Mouse (Mus musculus): ENCODE measurements around the gene Gm43518. TPM values are rescaled to one million over a fixed set of nuclear protein-coding genes. Genes with fewer than 3 reads are reported as not detected.

Gm43518 gene
- polyA plus RNA-seq, 1 experiment from 2014 or later: 1.9 TPM

GRCm38 (mm10) chr5:123981250-123981554 is 54.0 kb downstream of the Gm43518 start:
- H3K9ac ChIP-seq: no peak overlapping the region
- ATAC-seq: no peak
- WGBS: 80% methylated on average over 6 of the region's 6 CpGs

GRCm38 (mm10) chr5:123982838-123983237 is 55.6 kb downstream of the Gm43518 start:
- Histone ChIP-seq H3K27me3 (no peaks in the 10 kb centered on the region), H3K4me1 (no peaks in the 10 kb centered on the region), H3K36me3 (ENCODE audit: poor library complexity, severe bottlenecking) (no peaks in the 10 kb centered on the region), H3K9me3 (replicated peaks) (no peaks in the 10 kb centered on the region), H3K9ac (no peak overlapping the region), H3K4me2 (no peak overlapping the region), H3K4me3 (no peak overlapping the region), H3K27ac (no peak overlapping the region)
- ATAC-seq: no peak
- 82% methylated on average over 11 of the region's 11 CpGs for WGBS

More at GRCm38 (mm10) chr5:123981250-123981554, 54.0 kb downstream of the Gm43518 start:
- Histone ChIP-seq H3K4me2 (no peak overlapping the region), H3K9me3 (replicated peaks) (no peaks in the 10 kb centered on the region), H3K27ac (no peak overlapping the region), H3K36me3 (ENCODE audit: poor library complexity, severe bottlenecking) (no peaks in the 10 kb centered on the region), H3K4me1 (no peaks in the 10 kb centered on the region), H3K4me3 (no peak overlapping the region), H3K27me3 (no peaks in the 10 kb centered on the region)

- Histone ChIP-seq H3K27ac (no peak overlapping the region), H3K9me3 (replicated peaks) (no peaks in the 10 kb centered on the region), H3K4me2 (no peak overlapping the region), H3K36me3 (ENCODE audit: poor library complexity, severe bottlenecking) (no peaks in the 10 kb centered on the region), H3K4me1 (no peaks in the 10 kb centered on the region), H3K4me3 (no peak overlapping the region), H3K9ac (no peak overlapping the region), H3K27me3 (no peaks in the 10 kb centered on the region)
- no peak for ATAC-seq
- 84% methylated on average over 9 of the region's 9 CpGs for WGBS
Measured at GRCm38 (mm10) chr5:123985434-123985833, 58.2 kb downstream of the Gm43518 start.

GRCm38 (mm10) chr5:123986925-123987324 is 59.7 kb downstream of the Gm43518 start:
- Histone ChIP-seq H3K4me1 (no peaks in the 10 kb centered on the region), H3K4me3 (no peak overlapping the region), H3K9me3 (replicated peaks) (no peaks in the 10 kb centered on the region), H3K9ac (no peak overlapping the region), H3K36me3 (ENCODE audit: poor library complexity, severe bottlenecking) (no peaks in the 10 kb centered on the region), H3K27ac (no peak overlapping the region), H3K27me3 (no peaks in the 10 kb centered on the region), H3K4me2 (no peak overlapping the region)
- no peak for ATAC-seq
- 79% methylated on average over 2 of the region's 2 CpGs for WGBS

- Histone ChIP-seq H3K36me3 (ENCODE audit: poor library complexity, severe bottlenecking) (no peaks in the 10 kb centered on the region), H3K9me3 (replicated peaks) (no peaks in the 10 kb centered on the region), H3K27ac (no peak overlapping the region), H3K27me3 (no peaks in the 10 kb centered on the region), H3K4me3 (no peak overlapping the region), H3K4me2 (no peak overlapping the region), H3K4me1 (peaks cover 4% of the 10 kb centered on the region; the same call in 1 of the 2 replicates), H3K9ac (no peak overlapping the region)
- 85% methylated on average over 4 of the region's 4 CpGs for WGBS
- no peak for ATAC-seq
Measured at GRCm38 (mm10) chr5:123987511-123987910, 60.3 kb downstream of the Gm43518 start.

Other genes with a start within 250 kb of the Gm43518 start
- 65.5 and 78.3 TPM in 2 replicates for gene Clip1, start 242.8 kb upstream of the Gm43518 start, polyA plus RNA-seq (2015; fragmentation: Nextera tagmentation; extraction: Ambion mirVana)
- 85.1 and 97.4 TPM in 2 replicates for gene Zcchc8, start 206.3 kb upstream of the Gm43518 start, polyA plus RNA-seq (2015; fragmentation: Nextera tagmentation; extraction: Ambion mirVana)
- gene Rsrc2, start 178.0 kb upstream of the Gm43518 start, polyA plus RNA-seq (2015; fragmentation: Nextera tagmentation; extraction: Ambion mirVana): 167 and 172 TPM in 2 replicates
- gene Kntc1, start 177.7 kb upstream of the Gm43518 start, polyA plus RNA-seq (2015; fragmentation: Nextera tagmentation; extraction: Ambion mirVana): 28.1 and 28.3 TPM in 2 replicates
- gene Hcar2, start 61.9 kb upstream of the Gm43518 start, polyA plus RNA-seq (2015; fragmentation: Nextera tagmentation; extraction: Ambion mirVana): not detected in 2 replicates
- gene Hcar1, start 47.4 kb upstream of the Gm43518 start, polyA plus RNA-seq (2015; fragmentation: Nextera tagmentation; extraction: Ambion mirVana): 0.13 and 0.16 TPM in 2 replicates
- gene Denr, start 20.2 kb upstream of the Gm43518 start, polyA plus RNA-seq (2015; fragmentation: Nextera tagmentation; extraction: Ambion mirVana): 139 and 160 TPM in 2 replicates
- gene Ccdc62, start 3.3 kb downstream of the Gm43518 start, polyA plus RNA-seq (2015; fragmentation: Nextera tagmentation; extraction: Ambion mirVana): 5.1 and 6.0 TPM in 2 replicates
- 16.2 and 16.8 TPM in 2 replicates for gene Hip1r, start 46.2 kb downstream of the Gm43518 start, polyA plus RNA-seq (2015; fragmentation: Nextera tagmentation; extraction: Ambion mirVana)
- 86.5 and 92.2 TPM in 2 replicates for gene Vps37b, start 104.9 kb downstream of the Gm43518 start, polyA plus RNA-seq (2015; fragmentation: Nextera tagmentation; extraction: Ambion mirVana)
- 5.8 and 6.1 TPM in 2 replicates for gene Abcb9, start 168.4 kb downstream of the Gm43518 start, polyA plus RNA-seq (2015; fragmentation: Nextera tagmentation; extraction: Ambion mirVana)
- gene Ogfod2, start 184.9 kb downstream of the Gm43518 start, polyA plus RNA-seq (2015; fragmentation: Nextera tagmentation; extraction: Ambion mirVana): 23.5 and 24.3 TPM in 2 replicates
- gene Arl6ip4, start 188.7 kb downstream of the Gm43518 start, polyA plus RNA-seq (2015; fragmentation: Nextera tagmentation; extraction: Ambion mirVana): 80.8 and 83.0 TPM in 2 replicates